Mouse (Mus musculus): Measurements from ENCODE around the gene Klhl18.
A peak's percentile ranks its signal among the peaks of the same experiment; 100 is the strongest.
"Not testable (repeated sequence)": the region's sequence is repeated elsewhere in the genome, so short reads cannot be mapped to it uniquely, and the experiment has no call there.

The Klhl18 gene

DNA sequence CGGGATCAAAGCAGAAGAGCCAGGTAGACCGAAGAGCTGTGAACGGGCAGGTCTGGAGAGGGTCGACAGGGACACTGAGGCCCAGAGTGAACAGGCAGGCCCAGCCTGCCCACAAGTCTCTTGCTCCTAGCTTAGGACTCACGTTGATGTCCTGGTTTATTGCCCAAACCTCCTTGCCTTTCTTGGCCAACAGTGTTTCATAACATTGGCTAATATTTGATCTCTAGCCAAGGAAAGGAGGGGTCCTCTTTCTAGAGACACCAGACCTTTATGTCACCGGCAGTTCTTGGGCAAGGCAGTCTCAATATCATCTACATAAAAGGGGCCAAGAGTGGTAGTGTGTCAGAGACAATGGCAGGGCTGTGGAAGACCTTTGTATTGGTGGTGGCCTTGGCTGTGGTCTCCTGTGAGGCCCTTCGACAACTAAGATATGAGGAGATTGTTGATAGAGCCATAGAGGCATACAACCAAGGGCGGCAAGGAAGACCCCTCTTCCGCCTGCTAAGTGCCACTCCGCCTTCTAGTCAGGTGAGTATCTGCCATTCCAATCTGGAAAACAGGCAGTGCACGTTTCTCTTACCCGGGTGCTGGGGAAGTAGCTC is 56.9 kb downstream of the Klhl18 start, which contains the start of gene Ngp:
Gene Ngp, plus strand, starts transcription at position 237 of the 602 bp plus-strand sequence.
- DNase-seq, result no peak

DNA sequence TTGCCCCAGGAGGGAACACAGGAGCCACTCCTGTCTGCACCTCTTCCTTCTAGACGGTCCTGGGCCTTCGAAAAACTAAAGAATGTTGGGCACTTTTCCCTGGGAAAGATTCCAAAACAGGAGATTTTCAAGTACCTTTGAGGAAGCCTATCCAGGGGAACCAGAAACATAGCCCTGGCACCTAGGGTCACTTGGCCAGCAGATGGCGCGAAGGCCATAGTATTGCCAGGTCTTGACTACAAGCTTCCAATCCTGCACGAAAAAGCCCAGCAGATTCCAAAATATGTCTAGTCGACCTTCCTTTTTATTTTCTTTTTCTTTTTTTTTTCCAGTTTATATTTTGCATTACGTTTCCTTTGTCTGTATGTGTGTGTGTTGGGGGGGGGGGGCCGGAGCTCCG is 62.7 kb downstream of the Klhl18 start:
- DNase-seq, result peak; percentile 41 to 68

DNA sequence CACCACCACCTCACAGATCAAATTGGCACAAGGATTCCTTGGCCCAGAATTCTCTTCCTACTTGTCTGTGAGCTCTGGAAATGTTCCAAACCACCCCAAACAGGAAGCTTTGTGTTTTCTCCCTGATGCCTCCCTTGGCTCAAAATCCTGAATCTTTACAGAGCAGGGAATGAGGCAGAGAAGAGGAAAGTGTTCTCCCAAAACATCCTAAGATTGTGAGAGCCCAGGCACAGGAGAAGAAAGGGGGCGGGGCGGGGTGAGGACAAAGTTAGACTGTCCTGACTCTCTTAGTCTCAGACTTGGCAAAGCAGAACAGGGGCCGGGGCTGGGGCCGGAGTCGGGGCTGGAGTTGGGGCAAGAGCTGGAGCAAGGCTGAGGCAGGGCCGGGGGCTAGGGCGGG is 63.6 kb downstream of the Klhl18 start:
- DNase-seq, result no peak

DNA sequence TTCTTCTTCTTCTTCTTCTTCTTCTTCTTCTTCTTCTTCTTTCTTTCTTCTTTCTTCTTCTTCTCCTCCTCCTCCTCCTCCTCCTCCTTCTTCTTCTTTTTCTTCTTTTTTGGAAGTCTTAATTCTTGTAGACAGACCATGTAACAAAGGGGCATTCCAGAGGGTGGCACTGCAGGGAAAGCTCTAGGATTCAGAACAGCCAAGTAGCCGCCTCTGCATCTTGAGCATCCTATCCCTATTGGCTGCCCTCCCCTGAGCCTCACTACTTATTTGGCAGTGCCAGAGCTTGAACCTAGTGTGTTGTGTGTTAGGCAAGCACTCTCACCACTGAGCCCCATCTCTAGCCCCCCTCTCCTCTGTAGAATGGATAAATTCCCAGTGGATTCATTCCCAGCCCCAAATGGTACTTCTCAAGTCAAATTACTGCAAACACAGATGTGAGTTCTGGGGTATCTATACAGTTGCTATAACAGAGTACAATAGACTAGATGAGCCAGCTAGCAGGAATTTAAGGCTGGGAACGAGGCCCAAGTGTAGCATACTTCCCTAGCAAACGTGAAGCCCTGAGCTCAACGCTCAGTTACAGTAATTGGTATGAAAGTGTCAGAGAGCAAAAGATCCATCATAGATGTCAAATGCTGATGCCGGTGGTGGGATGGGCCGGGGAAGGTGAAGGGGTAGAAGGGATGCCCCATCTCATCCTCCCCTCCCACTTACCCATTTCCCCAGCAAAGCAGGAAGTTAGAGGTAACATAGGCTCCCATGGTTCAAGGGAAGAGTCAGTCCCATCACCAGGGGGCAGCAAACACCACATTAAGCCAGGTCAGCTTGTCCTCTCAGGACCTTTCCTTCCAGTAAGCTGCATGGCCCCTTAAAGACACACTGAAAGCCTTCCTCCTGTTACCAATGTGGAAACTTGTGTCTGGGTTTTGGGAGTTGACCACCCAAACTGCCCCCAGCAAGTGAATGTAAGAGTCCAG is 65.3 kb downstream of the Klhl18 start:
- peak; percentile 76 to 86 for DNase-seq

DNA sequence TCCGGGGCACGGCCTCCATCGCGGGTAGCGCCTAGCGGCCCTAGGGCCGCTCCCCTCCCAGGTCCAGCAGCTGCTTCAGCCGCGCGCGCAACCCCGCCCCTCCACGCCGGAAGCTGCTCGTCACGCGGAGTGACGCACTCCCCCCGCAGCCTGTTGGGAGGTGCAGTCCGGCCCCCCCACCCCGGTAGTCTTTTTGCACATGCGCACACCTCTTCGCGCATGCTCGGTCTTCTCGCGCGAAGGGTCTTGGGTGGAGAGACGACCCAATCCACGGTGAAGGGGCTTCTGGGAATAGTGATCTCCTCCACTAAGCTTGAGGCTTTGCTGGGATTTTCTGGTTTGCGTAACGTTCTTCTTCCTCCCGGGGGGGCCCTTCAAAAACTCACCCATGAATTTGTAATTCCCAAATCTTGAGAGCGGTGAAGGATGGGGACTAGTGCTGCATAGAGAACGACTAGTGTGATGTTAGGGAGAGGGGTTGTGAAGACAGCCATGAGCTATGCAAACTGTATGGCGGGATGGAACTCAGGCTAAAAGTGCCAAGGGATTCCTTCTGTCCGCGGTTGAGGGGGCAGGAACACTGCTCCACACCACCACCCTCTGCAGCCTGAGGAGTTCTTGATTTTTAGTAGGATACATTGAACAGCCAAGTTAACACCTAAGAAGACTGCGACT is 68.3 kb downstream of the Klhl18 start, which contains the start of gene Ptpn23:
Gene Ptpn23, minus strand, starts transcription at position 115 of the 675 bp plus-strand sequence.
- peak; percentile 96 to 99 for DNase-seq

DNA sequence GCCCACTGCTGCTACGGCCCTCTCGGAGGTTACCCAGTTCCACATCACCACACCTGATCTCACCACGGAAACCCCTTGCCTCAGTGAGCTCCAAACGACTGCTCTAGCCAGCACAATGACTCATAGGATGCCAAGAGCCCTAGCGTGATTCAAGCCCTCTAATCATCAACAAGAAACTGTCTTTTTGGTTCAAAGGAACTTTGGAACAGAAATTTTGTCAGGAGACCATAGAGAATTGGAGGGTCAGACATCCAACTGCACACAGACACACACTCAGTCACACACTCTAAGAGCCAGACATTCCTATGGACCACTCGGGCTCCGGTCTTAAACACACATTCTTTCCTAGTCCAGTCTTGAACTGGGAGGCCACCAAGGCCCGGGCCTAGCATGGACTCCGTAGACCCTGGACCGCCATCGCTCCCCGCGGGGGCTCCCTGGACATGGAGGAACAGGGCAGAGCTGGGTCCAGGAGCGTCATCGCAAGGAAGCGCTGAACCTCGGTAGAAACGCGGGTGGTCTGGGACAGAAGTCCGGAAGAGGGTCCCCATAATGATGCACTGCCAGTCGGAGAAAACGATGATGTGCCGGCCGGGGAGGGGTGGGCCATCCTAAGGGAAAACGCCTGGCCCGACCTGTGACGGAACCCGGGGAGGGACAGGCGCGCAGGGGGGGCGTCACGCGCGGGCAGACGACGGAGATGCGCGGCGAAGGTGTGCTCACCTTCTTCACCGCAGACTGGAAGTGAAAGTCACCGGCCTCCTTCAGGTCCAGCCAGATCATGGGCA is 69.0 kb downstream of the Klhl18 start:
- DNase-seq, result no peak

DNA sequence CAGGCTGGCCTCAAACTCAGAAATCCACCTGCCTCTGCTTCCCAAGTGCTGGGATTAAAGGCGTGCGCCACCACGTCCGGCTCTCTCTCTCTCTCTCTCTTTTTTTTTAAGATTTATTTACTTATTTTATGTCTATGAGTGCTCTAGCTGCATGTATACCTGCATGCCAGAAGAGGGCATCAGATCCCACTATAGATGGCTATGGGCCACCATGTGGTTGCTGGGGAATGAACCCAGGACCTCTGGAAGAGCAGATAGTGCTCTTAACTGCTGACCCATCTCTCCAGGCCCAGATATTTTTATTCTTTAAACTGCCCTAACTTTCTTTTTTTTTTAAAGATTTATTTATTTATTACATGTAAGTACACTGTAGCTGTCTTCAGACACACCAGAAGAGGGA is 73.3 kb downstream of the Klhl18 start:
- not testable (repeated sequence) for DNase-seq

DNA sequence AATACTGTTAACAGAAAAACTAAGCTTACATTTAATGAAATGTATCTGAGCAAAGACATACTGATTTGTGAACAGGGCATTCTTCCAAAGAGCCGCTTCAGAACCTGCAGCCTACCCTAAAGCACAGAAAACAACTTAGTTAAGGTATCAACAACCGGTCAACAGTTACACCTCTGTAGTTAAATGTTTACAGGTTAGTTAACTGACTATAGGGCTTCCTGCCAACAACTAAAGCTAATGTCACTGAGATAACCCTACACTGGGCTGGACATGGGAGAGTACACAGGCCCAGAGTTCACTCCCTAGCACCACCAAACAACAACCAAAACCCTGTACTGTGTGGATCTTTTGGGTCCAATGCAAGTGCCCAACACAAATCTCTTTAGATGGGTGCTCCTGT is 73.8 kb downstream of the Klhl18 start:
- DNase-seq, result no peak

DNA sequence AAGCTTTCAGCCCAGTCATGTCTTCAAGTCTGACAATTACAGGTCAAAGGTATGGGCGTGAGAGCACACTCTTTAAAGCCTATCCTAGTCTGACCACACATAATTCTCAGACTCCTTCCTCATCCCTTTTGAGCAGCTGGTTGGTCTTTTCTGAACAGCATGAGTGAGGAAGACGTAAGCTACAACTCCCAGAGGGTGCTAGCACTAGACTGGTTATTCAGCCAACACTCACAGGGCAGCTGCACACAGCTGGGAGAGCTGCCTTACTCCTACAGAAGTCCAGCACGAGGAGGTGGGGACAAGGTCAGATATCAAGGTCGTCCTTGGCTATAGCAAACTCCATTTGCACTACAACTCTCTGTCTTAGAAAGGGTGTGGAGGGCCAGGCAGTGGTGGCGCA is 75.8 kb downstream of the Klhl18 start:
- DNase-seq, result no peak

DNA sequence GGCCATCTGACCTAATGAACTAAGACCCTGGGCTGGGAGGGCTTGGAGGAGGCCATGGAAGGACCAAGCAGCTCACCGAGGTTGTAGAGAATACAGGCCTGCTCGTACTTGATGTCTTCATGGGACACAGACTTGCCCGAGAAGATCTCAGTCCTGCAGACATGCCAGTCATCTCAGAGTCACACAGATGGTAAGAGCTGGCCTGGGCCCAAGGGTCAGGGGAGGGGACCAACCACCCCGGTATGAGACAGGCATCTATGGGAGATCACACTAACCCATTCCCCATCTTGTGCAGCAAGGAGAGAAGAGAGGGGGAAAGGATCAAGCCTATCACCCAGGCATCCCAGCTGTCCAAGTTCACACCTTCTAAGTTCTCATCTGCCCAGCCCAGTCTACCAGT is 83.2 kb downstream of the Klhl18 start:
- peak in 1 of 2 experiments; percentile 54 for DNase-seq

DNA sequence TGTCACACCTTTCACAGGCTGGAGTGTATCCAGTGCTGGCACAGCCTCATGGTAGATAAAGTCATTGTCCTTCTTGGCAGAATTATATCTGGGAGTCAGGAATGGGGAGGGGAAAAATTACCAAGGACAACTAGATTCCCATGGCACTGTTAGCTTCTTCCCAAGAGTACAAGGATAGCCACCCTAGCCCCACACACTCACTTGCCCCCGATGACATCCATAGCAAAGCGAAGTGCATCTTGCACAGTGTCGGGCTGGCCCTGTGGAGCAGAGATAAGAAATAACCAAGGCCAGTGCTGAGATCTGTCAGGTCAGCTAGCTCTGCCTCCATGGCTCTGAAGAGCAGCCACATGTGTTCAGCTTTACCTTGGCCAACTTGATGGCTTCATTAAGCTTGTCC is 85.7 kb downstream of the Klhl18 start:
- DNase-seq, result no peak

DNA sequence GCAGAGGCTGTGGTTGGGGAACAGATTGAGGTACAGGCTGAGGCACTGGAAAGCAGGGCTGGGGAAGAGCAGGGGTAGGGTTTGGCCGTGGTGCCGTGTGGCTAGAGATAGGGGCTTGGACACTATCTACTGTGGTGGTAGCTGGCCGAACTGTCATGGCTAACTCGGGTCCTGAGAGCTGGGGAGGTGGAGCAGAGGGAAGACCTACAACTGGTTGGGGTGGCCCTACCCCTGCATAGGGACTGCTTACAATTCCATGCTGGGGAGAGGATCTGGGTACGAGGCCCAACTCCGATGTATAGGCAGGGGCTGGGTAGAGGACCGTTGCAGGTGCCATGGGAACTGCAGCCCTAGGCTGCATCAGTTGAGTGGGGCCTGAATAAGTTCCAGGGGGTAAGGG is 88.5 kb downstream of the Klhl18 start:
- DNase-seq, result no peak

DNA sequence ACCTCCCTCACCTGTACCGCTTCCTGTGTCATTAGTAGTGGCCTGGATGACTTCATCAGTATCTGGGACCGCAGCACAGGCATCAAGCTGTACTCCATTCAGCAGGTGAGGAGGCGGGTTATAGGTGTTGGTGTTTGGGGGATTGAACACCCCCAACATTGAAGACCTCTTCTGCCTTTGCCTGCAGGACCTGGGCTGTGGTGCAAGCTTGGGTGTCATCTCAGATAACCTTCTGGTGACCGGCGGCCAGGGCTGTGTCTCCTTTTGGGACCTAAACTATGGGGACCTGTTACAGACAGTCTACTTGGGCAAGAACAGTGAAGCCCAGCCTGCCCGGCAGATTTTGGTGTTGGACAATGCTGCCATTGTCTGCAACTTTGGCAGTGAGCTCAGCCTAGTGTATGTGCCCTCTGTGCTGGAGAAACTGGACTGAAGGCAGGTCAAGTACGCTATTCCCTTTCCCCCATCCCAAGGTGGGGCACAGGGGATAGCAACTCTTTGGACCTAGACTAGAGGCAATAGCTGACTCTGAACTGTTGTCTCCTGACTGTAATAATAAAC is 92.0 kb downstream of the Klhl18 start:
- no peak for DNase-seq

DNA sequence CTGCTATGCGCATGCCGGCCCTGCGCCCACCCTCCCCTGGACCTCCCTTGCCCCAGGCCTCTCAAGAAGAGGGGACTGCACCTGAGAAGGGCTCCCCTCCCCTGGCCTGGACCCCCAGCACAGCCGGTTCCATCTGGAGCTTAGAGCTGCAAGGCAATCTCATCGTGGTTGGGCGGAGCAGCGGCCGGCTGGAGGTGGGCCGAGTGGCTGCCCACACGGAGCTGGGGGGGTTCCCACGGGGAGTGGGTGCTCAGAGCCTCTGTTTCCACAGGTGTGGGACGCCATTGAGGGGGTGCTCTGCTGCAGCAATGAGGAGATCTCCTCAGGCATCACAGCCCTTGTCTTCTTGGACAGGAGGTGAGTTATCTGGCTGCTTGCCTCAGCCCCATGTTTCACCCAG is 95.2 kb downstream of the Klhl18 start:
- no peak for DNase-seq

DNA sequence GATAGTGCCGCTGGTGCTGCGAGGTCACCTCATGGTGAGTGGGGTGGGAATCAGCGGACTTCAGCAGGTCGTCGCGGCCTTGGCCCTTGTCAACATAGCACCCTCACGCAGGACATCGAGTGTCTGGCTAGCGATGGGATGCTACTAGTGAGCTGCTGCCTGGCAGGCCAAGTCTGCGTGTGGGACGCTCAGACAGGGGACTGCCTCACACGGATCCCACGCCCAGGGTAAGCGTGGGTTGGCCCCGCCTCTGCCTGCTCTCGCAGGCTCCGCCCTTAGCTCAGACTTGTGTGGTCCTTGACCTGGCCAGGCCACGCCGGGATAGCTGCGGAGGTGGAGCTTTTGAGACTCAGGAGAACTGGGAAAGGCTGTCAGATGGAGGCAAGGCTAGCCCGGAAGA is 95.8 kb downstream of the Klhl18 start:
- DNase-seq, result no peak

DNA sequence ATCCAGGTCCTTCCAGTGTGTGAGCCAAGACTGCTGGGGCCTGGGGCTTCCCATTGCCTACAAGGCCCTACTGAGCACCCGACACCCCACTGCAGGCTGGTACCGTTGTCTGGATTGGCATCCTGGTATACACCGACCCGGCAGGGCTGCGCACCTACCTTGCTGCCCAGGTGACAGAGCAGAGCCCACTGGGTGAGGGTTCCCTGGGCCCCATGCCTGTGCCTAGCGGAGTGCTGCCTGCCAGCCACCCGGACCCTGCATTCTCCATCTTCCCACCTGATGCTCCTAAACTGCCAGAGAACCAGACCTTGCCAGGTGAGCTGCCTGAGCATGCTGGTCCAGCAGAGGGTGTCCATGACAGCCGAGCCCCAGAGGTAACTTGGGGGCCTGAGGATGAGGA is 97.1 kb downstream of the Klhl18 start:
- DNase-seq, result no peak

DNA sequence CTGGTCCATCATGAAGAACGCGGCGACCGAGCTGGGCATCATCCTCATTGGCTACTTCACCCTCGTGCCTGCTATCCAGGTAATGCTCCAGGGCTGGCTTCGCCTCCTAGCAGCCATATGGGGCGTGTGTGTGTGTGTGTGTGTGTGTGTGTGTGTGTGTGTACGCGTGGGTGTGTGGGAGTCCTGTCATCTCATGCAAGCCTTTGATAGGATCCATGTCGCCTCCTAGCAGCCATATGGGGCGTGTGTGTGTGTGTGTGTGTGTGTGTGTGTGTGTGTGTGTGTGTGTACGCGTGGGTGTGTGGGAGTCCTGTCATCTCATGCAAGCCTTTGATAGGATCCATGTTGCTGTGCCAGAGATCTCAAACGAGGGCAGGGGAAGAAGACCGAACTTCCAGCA is 98.8 kb downstream of the Klhl18 start:
- not testable (repeated sequence) for DNase-seq

Data from cerebellum, postnatal 25 days (tissue).